Mouse (Mus musculus): Measurements from ENCODE around the gene Nutm2. TPM values are rescaled to one million over a fixed set of nuclear protein-coding genes. Genes with fewer than 3 reads are reported as not detected.
A peak's percentile ranks its signal among the peaks of the same experiment; 100 is the strongest.
"Not testable (repeated sequence)": the region's sequence is repeated elsewhere in the genome, so short reads cannot be mapped to it uniquely, and the experiment has no call there.

The Nutm2 gene
- polyA plus RNA-seq, 1 experiment from 2014 or later = not detected

- Histone ChIP-seq H3K4me1 (no peaks in the 10 kb centered on the region), H3K27ac (no peak overlapping the region), H3K9ac (no peak overlapping the region), H3K36me3 (no peaks in the 10 kb centered on the region), H3K27me3 (replicated peaks) (no peaks in the 10 kb centered on the region), H3K9me3 (no peaks in the 10 kb centered on the region), H3K4me3 (replicated peaks) (peak overlapping the region; percentile 19), H3K4me2 (peak overlapping the region; percentile 42)
- WGBS = 27% methylated on average over 27 of the region's 27 CpGs
- ATAC-seq (ENCODE audit: insufficient read depth, low FRiP score, low read depth) = no peak
Measured at GRCm38 (mm10) chr13:50464621-50465562, 2.2 kb upstream of the Nutm2 start.

- H3K27ac ChIP-seq; H3K9me3 ChIP-seq; H3K27me3 ChIP-seq (replicated peaks); ATAC-seq (ENCODE audit: insufficient read depth, low FRiP score, low read depth); H3K4me3 ChIP-seq (replicated peaks); H3K4me1 ChIP-seq; H3K36me3 ChIP-seq; H3K4me2 ChIP-seq; H3K9ac ChIP-seq: not testable (repeated sequence)
Measured at GRCm38 (mm10) chr13:50488510-50488909, 21.4 kb downstream of the Nutm2 start.

GRCm38 (mm10) chr13:50510470-50511343 lies 43.6 kb downstream of the Nutm2 start:
- H3K36me3 ChIP-seq; H3K27me3 ChIP-seq (replicated peaks); ATAC-seq (ENCODE audit: insufficient read depth, low FRiP score, low read depth); H3K9ac ChIP-seq; H3K4me1 ChIP-seq; H3K27ac ChIP-seq; H3K4me2 ChIP-seq; H3K9me3 ChIP-seq; H3K4me3 ChIP-seq (replicated peaks): not testable (repeated sequence)
- 80% methylated on average over 9 of the region's 9 CpGs for WGBS

Other genes starting within 250 kb of the Nutm2 start
- gene Gm906, start 217.0 kb upstream of the Nutm2 start, polyA plus RNA-seq (2015; fragmentation: Nextera tagmentation; extraction: Ambion mirVana) = not detected in 2 replicates
- gene Fbxw17, start 49.4 kb upstream of the Nutm2 start, polyA plus RNA-seq (2015; fragmentation: Nextera tagmentation; extraction: Ambion mirVana) = 21.9 and 22.0 TPM in 2 replicates
- not detected in 2 replicates for gene Gm47429, start 23.4 kb upstream of the Nutm2 start, polyA plus RNA-seq (2015; fragmentation: Nextera tagmentation; extraction: Ambion mirVana)
- gene Gm904, start 175.9 kb downstream of the Nutm2 start, polyA plus RNA-seq (2015; fragmentation: Nextera tagmentation; extraction: Ambion mirVana) = not detected in 2 replicates
- not detected in 2 replicates for gene Gm8765, start 231.0 kb downstream of the Nutm2 start, polyA plus RNA-seq (2015; fragmentation: Nextera tagmentation; extraction: Ambion mirVana)

All from stomach, embryonic 15.5 days (tissue).